Mouse (Mus musculus) R1 (cell line): Measurements from ENCODE around the gene Gm21866.
"Not testable (repeated sequence)": the region's sequence is repeated elsewhere in the genome, so short reads cannot be mapped to it uniquely, and the experiment has no call there.

Experiments used
- DNase-seq: peaks from one replicate; pipeline ENCODE4 v3.0.0-alpha.2; 2018; ENCODE audit warnings: low read depth, low spot score

Gene Gm21866

DNA sequence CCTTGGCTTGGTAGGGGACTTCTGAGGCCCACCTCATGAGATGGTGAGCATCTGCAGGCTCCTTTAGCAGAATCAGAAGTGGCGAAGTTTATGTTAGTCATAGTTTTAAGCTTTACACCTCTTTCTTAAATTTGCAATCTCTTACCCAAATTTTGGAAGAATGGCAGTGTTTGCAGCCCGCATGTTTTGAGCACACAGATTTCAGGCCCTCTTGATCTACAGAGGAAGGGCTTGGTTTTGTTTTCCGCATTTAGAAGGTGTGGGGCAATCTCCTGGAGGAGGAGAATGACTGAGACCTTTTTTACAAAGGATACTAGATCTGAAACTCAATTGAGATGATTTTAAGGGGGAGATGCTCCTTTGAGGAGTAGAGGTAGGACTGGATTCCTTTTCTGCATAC lies at the start of gene Gm21866:
TSS of gene Gm21866 (minus strand) at position 101 of the 400 bp plus-strand sequence.
- not testable (repeated sequence) for DNase-seq

DNA sequence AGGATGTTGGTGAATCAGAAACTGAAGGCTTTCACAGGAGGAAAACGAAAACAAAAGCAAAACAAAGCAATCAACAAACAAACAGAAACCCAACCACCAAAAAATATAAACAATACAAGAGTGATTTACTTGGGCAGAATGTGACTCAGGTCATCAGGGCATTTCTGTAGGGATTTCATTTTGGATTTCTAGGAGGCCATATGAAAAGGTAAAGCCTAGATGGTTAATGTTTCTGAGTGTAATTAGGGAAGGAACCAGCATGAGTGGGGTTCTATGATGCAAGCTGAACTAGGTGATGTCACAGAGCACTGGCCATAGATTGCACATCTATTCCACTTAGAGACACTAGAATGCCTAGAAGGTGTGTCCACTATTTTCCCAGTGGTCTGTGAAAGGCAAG lies 28.3 kb upstream of the Gm21866 start, which contains the start of gene Gm20773:
TSS of gene Gm20773 (plus strand) at position 301 of the 400 bp plus-strand sequence.
- not testable (repeated sequence) for DNase-seq
